In the genomic region with DNA sequence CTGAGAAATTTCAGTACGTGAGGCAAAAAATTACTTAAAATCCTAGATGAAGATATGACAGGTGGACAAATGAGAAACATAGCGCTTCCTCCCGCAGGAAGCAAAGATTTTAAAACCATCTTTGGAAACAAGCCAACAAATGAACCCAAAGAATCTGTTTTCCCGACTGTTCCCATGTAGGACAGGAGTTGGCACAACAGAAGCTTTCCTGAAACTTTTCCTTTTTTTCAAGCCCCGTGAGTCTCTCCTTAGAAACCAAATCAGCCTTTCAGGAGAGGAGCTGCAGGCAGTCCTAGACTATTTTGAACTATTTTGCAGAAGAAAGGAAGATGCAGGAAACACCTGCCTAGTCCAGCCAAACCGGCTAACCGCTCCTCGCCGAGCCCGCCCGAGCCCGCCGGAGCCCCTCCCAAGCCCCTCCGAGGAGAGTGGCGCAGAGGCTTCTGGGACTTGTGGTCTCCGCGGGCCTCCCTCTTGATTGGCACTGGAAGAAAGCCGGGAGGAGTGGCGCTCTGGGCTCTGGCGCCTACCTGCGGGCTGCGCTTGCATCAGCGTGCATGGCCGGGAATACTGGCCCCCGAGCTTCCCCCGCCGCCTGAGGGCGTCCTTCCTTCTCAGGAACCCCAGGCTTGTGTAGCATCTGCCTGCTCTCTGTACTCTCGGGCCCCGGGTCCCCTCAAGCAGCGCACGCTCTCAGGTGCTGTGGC, we compare ENCODE assay signal across 8 mouse cellular contexts. TPM values are rescaled to one million over a fixed set of nuclear protein-coding genes. Genes with fewer than 3 reads are reported as not detected.
DNase-seq lines count a peak whose midpoint lies in the region; ATAC-seq lines count a peak whose summit lies in the region.

A gene (plus strand): TSS at position 490 of the 707 bp plus-strand sequence.

- peak; percentile 79 for ATAC-seq in megakaryocyte, adult 5-6 weeks (ENCODE audit: poor library complexity, severe bottlenecking)

- DNase-seq in WW6 (ENCODE audit: low read depth, low spot score) = peak; percentile 83
- peak; percentile 73 to 83 for DNase-seq in cerebellum, postnatal 25 days
- DNase-seq in frontal cortex, postnatal 14 days (ENCODE audit: low spot score in 2 of 2) = peak; percentile 75
- peak; percentile 33 for DNase-seq in induced T-regulatory cell, adult 2 months (ENCODE audit: low read depth)
- DNase-seq in left cerebral cortex, adult 8-10 months (ENCODE audit: low spot score in 2 of 2) = peak; percentile 64 to 81
- DNase-seq in right cerebral cortex, adult 2 months (ENCODE audit: low spot score in 2 of 2) = peak; percentile 86 to 88
- peak; percentile 23 for DNase-seq in urinary bladder, adult 2 months (ENCODE audit: low spot score)

RNA-seq across cellular contexts. Expression of the gene that starts here (rescaled TPM):
- 1 to 10 TPM in 3 of 4 experiments, under 1 TPM in 1; 0.87 to 1.9 (median 1.5) TPM for total RNA-seq in left cerebral cortex, adult 8-10 months (2022)
- total RNA-seq in megakaryocyte, adult 5-6 weeks (2015) = not detected in 2 replicates
- 0.44 TPM in 1 of 2 replicates, not detected in the other for total RNA-seq in megakaryocyte, adult 5-6 weeks (2017)
- not detected in 2 replicates for polyA plus RNA-seq in urinary bladder, adult 2 months (2012; rRNA removed)

Comparison
In these comparisons a context has a peak if more than half of its experiments do, and no peak if none do; other contexts are left out.
1. Peak in every context shown above with its lines: DNase-seq and ATAC-seq.
2. Peak in ATAC-seq in megakaryocyte, adult 5-6 weeks; RNA of the gene not detected or under 1 TPM.
3. Peak in DNase-seq in urinary bladder, adult 2 months; RNA of the gene not detected or under 1 TPM.
4. DNase-seq: peak in every context shown above with its lines; median percentile 87 in right cerebral cortex, adult 2 months; 83 in WW6; 78 in cerebellum, postnatal 25 days; 75 in frontal cortex, postnatal 14 days; 72 in left cerebral cortex, adult 8-10 months; 33 in induced T-regulatory cell, adult 2 months; 23 in urinary bladder, adult 2 months.